Mouse (Mus musculus) gonadal fat pad, adult 2 months (tissue): ENCODE measurements around the gene Ap1b1. TPM values are rescaled to one million over a fixed set of nuclear protein-coding genes. Genes with fewer than 3 reads are reported as not detected.
"Not testable (repeated sequence)": the region's sequence is repeated elsewhere in the genome, so short reads cannot be mapped to it uniquely, and the experiment has no call there.

Experiments used
- DNase-seq: peaks from one replicate; pipeline ENCODE4 v3.0.0-alpha.2; 2012; ENCODE audit warnings: low read depth
- polyA plus RNA-seq: library from polyadenylated mRNA; depleted of rRNA; stranded (reverse); fragments of >200 nt; gene quantifications from 2 replicates; pipeline ENCODE4 v1.2.3, GENCODE M21; 2012; rRNA removed

The Ap1b1 gene
- polyA plus RNA-seq, 1 experiment, result 102 TPM

DNA sequence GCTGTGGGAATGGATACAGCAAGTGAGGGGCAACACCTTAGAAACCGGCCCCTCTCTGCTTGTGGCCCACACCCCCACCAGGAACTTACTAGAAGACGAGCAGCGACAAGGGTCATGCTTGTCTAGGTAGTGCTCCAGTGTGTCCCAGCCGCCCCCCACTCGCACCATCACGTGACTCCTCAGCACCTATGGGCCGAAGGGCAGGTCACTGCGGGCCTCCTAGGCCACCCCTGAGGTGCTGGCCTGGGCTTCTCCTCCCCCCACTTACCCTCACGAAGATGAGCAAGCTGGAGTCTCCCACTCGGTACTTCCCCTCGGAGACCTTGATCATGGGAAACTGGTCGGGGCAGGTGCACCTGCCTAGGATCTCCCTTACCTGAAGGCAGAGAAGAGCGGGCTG is 75.7 kb downstream of the Ap1b1 start:
- DNase-seq, result no peak

- DNase-seq, result no peak
These were observed 76.4 kb downstream of the Ap1b1 start for GRCm38 (mm10) chr11:5062860-5063505.

DNA sequence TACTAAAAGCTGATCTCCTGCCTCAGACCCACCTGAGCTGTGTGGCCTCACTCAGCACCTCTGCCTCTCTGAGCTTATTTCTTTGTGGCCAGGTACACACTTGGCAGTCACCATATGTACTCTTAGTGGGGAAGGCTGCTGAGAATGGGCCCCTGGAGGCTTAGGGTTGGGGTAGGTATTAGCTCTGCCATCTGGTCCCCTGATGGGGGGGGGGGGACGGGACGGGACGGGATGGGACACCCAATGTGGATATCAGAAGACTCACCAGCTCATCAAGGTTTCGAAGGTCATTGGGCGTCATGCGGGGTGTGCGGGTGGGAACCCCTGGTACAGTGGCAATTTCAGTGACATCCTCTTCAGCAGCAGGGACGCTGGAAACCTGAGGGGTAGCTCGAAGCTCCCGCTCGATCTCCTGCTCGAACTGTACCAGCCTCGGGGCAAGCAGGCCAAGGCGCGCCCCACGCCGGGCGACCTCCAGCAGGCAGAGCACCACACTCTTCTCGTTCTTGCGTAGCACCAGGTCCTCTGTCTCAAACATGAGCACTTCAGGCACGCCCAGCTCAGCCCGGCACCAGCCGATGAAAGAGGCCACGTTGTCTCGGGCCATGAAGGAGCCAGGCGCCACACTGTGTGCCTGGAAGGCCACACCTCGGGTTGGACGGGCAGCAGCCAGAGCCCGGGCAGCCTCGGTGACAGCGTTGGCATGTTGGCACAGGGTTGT is 77.1 kb downstream of the Ap1b1 start:
- DNase-seq, result no peak

GRCm38 (mm10) chr11:5064282-5065055 is 77.8 kb downstream of the Ap1b1 start:
- DNase-seq, result no peak

GRCm38 (mm10) chr11:5065056-5065821 is 78.6 kb downstream of the Ap1b1 start, which contains the start of gene Gas2l1:
Gene Gas2l1, minus strand, starts transcription at chr11:5065327.
- DNase-seq, result no peak

- DNase-seq, result no peak
These were observed 80.4 kb downstream of the Ap1b1 start for GRCm38 (mm10) chr11:5067063-5067462.

GRCm38 (mm10) chr11:5068126-5068971 is 81.7 kb downstream of the Ap1b1 start:
- peak; percentile 66 for DNase-seq

GRCm38 (mm10) chr11:5074882-5075281 is 88.3 kb downstream of the Ap1b1 start:
- no peak for DNase-seq

DNA sequence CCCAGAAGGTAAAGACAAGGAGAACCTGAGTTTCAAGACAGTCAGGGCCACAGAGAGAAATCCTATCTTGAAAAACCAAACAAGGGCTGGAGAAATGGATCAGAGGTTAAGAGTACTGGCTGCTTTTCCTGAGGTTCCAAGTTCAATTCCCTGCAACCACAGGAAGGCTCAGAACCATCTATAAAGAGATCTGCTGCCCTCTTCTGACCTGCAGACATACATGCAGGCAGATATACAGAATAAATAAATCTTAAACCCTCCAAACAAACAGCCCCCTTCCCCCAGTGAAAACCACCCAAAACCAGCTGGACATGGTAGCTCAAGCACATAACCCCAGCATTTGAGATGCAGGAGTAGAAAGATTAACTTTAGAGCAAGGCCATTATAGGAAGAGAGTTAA is 89.1 kb downstream of the Ap1b1 start:
- no peak for DNase-seq

DNA sequence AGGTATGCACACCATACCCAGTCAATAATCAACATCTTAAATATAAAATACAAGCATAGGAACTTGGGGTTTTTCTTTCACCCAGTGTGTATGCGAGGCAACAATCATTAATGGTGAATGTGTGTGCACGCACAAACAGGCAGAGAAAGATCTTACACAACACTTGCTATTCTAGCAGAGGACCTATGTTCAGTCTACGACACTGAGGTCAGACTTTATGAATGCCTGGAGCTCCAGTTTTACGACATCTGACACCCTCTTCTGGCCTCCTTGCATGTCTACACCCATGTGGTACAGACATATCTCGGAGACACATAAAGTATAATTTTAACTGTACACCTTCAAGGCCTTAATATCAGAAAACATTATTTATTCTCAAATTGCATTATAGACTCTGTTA is 90.2 kb downstream of the Ap1b1 start:
- DNase-seq, result not testable (repeated sequence)

DNA sequence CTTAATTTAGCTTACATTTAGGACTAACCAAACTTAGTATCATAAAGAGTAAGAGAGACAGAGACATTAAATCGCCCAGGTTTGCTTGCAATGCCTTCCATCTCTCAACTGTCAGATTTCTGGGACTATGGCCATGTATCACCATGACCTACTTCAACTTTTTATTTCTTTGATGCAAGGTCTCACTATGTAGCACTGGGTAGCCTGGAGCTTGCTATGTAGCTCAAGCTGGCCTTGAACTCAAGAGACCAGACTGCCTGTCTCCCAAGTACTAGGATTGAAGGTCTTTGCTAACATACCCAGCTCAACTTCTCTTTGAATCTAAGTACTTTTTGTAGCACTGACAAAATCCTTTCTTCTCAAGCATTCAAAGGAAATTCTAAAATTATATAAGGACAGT is 102.5 kb downstream of the Ap1b1 start:
- no peak for DNase-seq

- DNase-seq, result no peak
These were observed 105.1 kb downstream of the Ap1b1 start for GRCm38 (mm10) chr11:5091706-5092105.

Other genes with a start within 250 kb of the Ap1b1 start
- 0.07 TPM in 1 of 2 replicates, not detected in the other for gene Cabp7, start 240.0 kb upstream of the Ap1b1 start, polyA plus RNA-seq
- gene Nf2, start 137.3 kb upstream of the Ap1b1 start, polyA plus RNA-seq, result 41.0 and 45.8 TPM in 2 replicates
- gene Nipsnap1, start 112.9 kb upstream of the Ap1b1 start, polyA plus RNA-seq, result 19.6 and 19.9 TPM in 2 replicates
- 17.9 and 21.3 TPM in 2 replicates for gene Thoc5, start 91.5 kb upstream of the Ap1b1 start, polyA plus RNA-seq
- gene Nefh, start 38.8 kb upstream of the Ap1b1 start, polyA plus RNA-seq, result 0.03 and 0.16 TPM in 2 replicates
- gene Rasl10a, start 71.3 kb downstream of the Ap1b1 start, polyA plus RNA-seq, result 36.5 and 47.3 TPM in 2 replicates
- 157 and 228 TPM in 2 replicates for gene Gas2l1, start 78.5 kb downstream of the Ap1b1 start, polyA plus RNA-seq
- 69.3 and 74.2 TPM in 2 replicates for gene Rhbdd3, start 112.1 kb downstream of the Ap1b1 start, polyA plus RNA-seq
- 277 and 449 TPM in 2 replicates for gene Ewsr1, start 112.4 kb downstream of the Ap1b1 start, polyA plus RNA-seq
- 120 and 182 TPM in 2 replicates for gene Emid1, start 165.4 kb downstream of the Ap1b1 start, polyA plus RNA-seq